Comparison of ENCODE assay signal across 13 mouse cellular contexts in the genomic region with DNA sequence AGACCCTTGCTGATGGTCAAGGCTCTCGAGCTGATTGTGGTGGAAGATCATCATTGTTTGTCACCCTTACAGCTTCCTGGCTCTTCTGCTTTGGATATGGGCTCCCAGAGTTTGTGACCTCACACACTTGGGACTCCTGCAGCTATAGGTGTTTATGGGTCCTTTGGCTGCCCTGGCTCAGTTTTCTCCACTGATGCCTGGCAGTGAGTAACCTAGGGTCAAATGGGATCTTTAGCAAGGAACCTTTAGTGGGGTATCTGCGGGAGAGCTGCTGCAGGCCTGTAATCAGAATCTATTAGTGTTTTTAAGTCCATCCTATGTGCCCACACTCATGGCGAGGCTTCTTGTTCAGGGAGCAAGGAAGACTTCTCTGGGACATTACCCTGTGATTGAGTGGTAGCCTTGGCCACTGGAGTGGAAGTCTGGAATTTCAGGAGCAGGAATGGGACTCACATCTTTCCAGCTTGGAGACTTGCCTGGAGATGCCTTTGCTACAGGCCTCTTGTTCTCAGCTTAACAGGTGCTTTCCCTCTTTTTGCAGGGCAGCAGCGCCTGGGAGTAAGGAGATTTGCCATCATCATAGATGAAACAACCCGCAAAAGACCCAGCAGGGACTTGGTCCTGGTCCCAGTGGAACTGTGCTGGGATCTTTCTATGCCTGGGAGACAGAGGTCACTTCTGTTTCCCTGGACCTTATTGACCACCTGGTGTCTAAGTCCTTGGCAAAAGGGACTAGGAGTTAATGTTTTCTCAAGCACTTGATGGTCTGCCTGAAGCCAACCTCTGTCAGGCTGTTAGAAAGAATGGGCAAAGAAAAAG.
"Had no signal": no experiment of that assay in that cellular context is flagged by ENCODE, and none has a peak within 500 bp of the region (broad histone marks: within the 10 kb centered on the region; RNA-seq: fewer than 3 reads in every experiment).

No protein-coding gene starts in this region.

- H3K27me3 ChIP-seq: limb, embryonic 13.5 days; midbrain, embryonic 15.5 days; neural tube, embryonic 12.5 days; stomach, embryonic 15.5 days had no signal

- H3K36me3 ChIP-seq: limb, embryonic 13.5 days; midbrain, embryonic 10.5 days; midbrain, embryonic 15.5 days; neural tube, embryonic 12.5 days; stomach, embryonic 15.5 days had no signal

- DNase-seq: left cerebral cortex, postnatal 4 days; lung, adult 18-20 months; thymus, adult 2 months; thymus, postnatal 25 days had no signal

- H3K4me3 ChIP-seq: layer of hippocampus, adult 2 months; limb, embryonic 13.5 days; midbrain, embryonic 10.5 days; midbrain, embryonic 15.5 days; neural tube, embryonic 12.5 days; stomach, embryonic 15.5 days had no signal

- H3K4me1 ChIP-seq: limb, embryonic 13.5 days; midbrain, embryonic 10.5 days; midbrain, embryonic 15.5 days; neural tube, embryonic 12.5 days; stomach, embryonic 15.5 days had no signal

- H3K27ac ChIP-seq: hindbrain, postnatal 0 days; kidney, postnatal 0 days; layer of hippocampus, adult 2 months; limb, embryonic 13.5 days; liver, embryonic 14.5 days; midbrain, embryonic 10.5 days; midbrain, embryonic 15.5 days; neural tube, embryonic 12.5 days; stomach, embryonic 15.5 days had no signal
